Mouse (Mus musculus) limb, embryonic 13.5 days (tissue): Measurements from ENCODE around the gene Rpn2. TPM values are rescaled to one million over a fixed set of nuclear protein-coding genes. Genes with fewer than 3 reads are reported as not detected.

Source experiments
- ATAC-seq: fragments of 200-750 bp; cut with Nextera tagmentation; 2 replicates; pipeline ENCODE4 v1.8.0; 2017; ENCODE audit warnings: low read depth, moderate number of reproducible peaks, moderate TSS enrichment; ENCODE audit not compliant: low FRiP score
- H3K27ac ChIP-seq: fragments of 300-500 bp; sonication (generic); 2 replicates; pipeline ENCODE4 v1.5.1; 2015; ENCODE audit warnings: inconsistent platforms, mild to moderate bottlenecking, moderate library complexity
- H3K27me3 ChIP-seq: fragments of 300-500 bp; sonication (generic); 2 replicates; pipeline ENCODE4 v1.6.1; 2015; ENCODE audit warnings: mild to moderate bottlenecking, inconsistent platforms
- H3K36me3 ChIP-seq: fragments of 300-500 bp; sonication (generic); 2 replicates; pipeline ENCODE4 v1.6.1; 2015; ENCODE audit warnings: inconsistent platforms, mild to moderate bottlenecking, moderate library complexity
- H3K4me1 ChIP-seq: fragments of 300-500 bp; sonication (generic); 2 replicates; pipeline ENCODE4 v1.6.1; 2015; ENCODE audit warnings: inconsistent platforms
- H3K4me2 ChIP-seq: fragments of 300-500 bp; sonication (generic); replicated peaks from 2 replicates; pipeline ENCODE4 v1.6.1; 2015; ENCODE audit warnings: inconsistent platforms, mild to moderate bottlenecking, moderate library complexity
- H3K4me3 ChIP-seq: fragments of 300-500 bp; sonication (generic); 2 replicates; pipeline ENCODE4 v1.5.1; 2015; ENCODE audit warnings: moderate library complexity, mild to moderate bottlenecking, inconsistent platforms
- H3K9ac ChIP-seq: fragments of 300-500 bp; sonication (generic); 2 replicates; pipeline ENCODE4 v1.6.1; 2015; ENCODE audit warnings: mild to moderate bottlenecking, inconsistent platforms
- H3K9me3 ChIP-seq: fragments of 300-500 bp; sonication (generic); 2 replicates; pipeline ENCODE4 v1.6.1; 2016; ENCODE audit warnings: inconsistent platforms
- WGBS: fragments of 180-500 bp; shearing (Covaris S2); methylation state at CpG from one replicate; pipeline ENCODE4 v1.1.7; 2015; 5-methylcytosine and 5-hydroxymethylcytosine counted together
- polyA plus RNA-seq: library from polyadenylated mRNA; unstranded; fragments of >200 nt; fragmentation: Nextera tagmentation; extraction: Ambion mirVana; gene quantifications from 2 replicates; pipeline ENCODE4 v1.2.1, GENCODE M21; 2015

The Rpn2 gene
- polyA plus RNA-seq, 1 experiment from 2014 or later = 325 TPM

DNA sequence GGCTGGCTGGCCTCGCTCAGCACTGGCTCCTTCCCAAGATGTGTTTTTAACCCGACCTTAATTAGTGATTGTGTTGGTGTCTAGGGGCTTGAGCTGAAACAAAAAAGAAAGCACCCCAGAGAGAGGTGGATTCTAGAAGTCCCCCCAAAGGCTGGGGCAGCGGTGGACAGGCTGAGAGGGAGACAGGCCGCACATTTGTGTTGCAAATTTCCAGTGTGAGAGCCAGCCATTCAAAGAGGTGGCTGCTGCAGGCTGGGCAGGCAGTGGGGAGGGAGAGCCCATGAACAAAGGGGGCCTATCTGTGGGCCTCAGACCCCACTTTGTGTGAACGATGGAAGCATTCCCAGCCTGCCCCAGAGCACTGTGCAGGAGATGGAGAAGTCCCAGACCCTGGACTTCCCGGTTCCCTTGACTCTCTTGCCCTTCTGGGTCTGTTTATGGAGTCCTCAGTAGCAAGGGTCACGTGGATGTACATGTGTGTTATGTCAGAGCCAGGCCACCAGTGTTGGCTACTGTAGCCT, 61.5 kb downstream of the Rpn2 start:
- Histone ChIP-seq H3K4me1 (peaks cover 28% of the 10 kb centered on the region), H3K27ac (peak overlapping the region; percentile 59; the same call in 1 of the 2 replicates), H3K27me3 (no peaks in the 10 kb centered on the region), H3K4me3 (no peak overlapping the region), H3K9ac (peak overlapping the region; percentile 31; the same call in 1 of the 2 replicates), H3K4me2 (no peak overlapping the region), H3K36me3 (no peaks in the 10 kb centered on the region), H3K9me3 (no peaks in the 10 kb centered on the region)
- no peak for ATAC-seq
- 38% methylated on average over 7 of the region's 7 CpGs for WGBS

DNA sequence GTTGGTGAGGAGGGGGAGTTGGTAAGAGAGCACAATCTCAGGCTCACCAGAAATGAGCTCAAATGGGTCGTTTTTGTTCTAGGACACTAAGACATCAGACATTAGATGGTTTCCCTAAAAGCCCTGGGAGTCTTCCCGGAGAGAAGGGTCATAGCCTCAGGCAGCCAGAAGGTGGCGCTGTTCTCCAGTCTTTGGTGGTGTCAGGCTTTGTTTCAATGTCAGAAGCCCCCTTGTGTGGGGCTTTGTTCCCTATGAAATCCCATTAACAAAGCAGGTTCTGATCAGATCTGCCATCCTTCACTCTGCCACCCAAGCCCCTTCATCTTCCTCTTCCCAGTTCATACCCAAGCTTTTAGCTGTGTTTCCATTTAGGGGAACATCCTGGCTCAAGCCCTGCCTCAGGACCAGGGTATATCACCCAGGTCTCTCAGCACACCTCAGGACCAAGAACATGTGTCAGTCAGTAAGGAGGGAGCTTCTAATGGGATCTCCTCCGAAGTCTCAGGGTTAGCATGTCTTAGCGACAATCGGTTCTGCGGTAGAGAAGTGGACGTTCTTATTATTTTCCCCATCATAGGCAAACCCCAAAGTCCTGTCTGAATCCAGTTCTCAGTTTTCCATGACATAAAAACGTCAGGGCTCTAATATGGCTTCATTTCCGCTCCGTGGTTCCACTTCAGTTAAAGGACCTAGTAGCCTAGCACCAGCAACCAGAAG, 62.9 kb downstream of the Rpn2 start:
- Histone ChIP-seq H3K4me3 (no peak overlapping the region), H3K27ac (no peak overlapping the region; the same call in 1 of the 2 replicates), H3K36me3 (no peaks in the 10 kb centered on the region), H3K27me3 (no peaks in the 10 kb centered on the region), H3K9me3 (no peaks in the 10 kb centered on the region), H3K4me2 (no peak overlapping the region), H3K9ac (no peak overlapping the region), H3K4me1 (peaks cover 28% of the 10 kb centered on the region)
- peak; percentile 37; the same call in 1 of the 2 replicates for ATAC-seq
- WGBS = 43% methylated on average over 11 of the region's 11 CpGs

DNA sequence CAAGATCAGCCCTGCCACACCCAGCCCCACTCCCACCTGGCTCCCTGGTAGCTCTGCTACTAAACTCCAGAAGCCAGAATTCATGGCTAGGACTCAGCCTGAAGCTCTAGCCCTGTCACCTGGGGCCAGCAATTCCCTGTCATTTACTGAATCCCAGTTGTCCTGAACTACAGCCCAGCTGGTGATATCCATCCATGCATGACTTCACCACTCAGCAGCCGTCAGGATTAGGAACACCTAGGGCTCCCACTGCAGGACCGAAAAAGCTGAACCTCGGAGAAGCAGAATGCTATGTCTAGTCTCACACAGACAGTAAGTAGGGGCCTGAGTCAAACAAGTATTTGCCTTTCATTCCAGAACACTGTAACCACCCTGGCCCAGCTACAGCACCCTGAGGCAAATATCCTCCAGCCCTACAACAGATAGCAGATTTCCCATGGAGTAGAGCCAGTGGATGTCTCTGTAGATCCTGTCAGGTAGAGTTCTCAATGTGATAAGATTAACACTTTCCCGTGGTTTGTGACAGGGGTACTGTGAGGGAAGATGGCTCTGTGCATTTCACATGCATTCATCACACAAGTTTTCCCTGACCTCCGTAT, 63.6 kb downstream of the Rpn2 start:
- H3K36me3 ChIP-seq = no peaks in the 10 kb centered on the region
- H3K9ac ChIP-seq = peak overlapping the region; percentile 35; the same call in 1 of the 2 replicates
- H3K27me3 ChIP-seq = no peaks in the 10 kb centered on the region
- H3K4me3 ChIP-seq = no peak overlapping the region
- H3K27ac ChIP-seq = no peak overlapping the region
- ATAC-seq = no peak
- peaks cover 31% of the 10 kb centered on the region for H3K4me1 ChIP-seq
- no peaks in the 10 kb centered on the region for H3K9me3 ChIP-seq
- no peak overlapping the region for H3K4me2 ChIP-seq
- WGBS = 56% methylated on average over 5 of the region's 5 CpGs

GRCm38 (mm10) chr2:157343337-157343736, 64.5 kb downstream of the Rpn2 start:
- 67% methylated on average over 6 of the region's 6 CpGs for WGBS
- Histone ChIP-seq H3K36me3 (no peaks in the 10 kb centered on the region), H3K4me2 (no peak overlapping the region), H3K9me3 (no peaks in the 10 kb centered on the region), H3K4me3 (no peak overlapping the region), H3K27me3 (no peaks in the 10 kb centered on the region), H3K4me1 (peaks cover 37% of the 10 kb centered on the region), H3K9ac (no peak overlapping the region), H3K27ac (no peak overlapping the region)
- ATAC-seq = no peak

DNA sequence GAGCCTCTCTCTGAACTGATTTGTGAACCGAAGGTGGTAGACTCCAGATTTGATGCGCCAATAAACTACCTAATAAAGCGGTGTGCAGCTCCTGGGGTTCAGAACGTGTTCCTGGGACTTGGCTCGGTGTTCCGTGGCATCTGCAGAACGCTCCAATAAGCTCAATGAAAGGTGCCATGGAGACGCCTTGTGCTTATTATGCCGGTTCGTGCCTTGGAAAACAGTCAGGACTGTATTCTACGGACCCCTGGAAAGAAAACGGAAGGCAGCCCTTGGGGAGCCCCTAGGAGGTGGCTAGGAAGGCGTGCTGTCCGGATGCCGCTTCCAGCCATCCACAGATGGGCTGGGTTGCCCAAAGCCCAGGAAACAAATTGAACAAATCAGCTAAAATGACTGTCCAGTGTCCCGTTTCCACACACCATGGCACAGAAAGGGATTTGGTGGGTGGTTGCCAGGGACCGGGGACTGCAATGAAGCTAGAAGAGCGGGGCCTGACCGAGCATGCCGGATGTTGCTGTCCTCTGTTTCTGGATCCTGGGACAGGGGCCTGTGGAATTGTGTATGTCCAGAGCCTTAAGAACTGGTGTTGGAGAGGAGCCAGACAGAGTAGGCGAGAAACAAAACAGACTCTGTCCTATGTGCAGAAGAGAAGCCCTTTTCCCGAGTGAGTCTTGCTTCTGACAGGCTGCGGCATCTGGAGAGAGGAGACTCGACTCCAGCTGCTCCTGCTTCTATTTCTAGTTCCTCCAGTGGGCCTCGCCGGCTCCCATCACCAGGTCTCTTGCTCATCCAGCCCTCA, 68.7 kb downstream of the Rpn2 start, which contains the start of gene Ghrh:
Ghrh (minus strand) TSS at position 146 of the 799 bp plus-strand sequence.
- 57% methylated on average over 26 of the region's 26 CpGs for WGBS
- peak within 1 kb of the TSS; percentile 23; the same call in 1 of the 2 replicates for H3K4me2 ChIP-seq
- H3K9me3 ChIP-seq = no peaks in the 10 kb centered on the region
- H3K4me3 ChIP-seq = no peak within 1 kb of the TSS
- H3K36me3 ChIP-seq = no peaks in the 10 kb centered on the region
- peak within 1 kb of the TSS; percentile 82 for H3K27ac ChIP-seq
- peaks cover 10% of the 10 kb centered on the region for H3K4me1 ChIP-seq
- peak; percentile 64 for ATAC-seq
- peak within 1 kb of the TSS; percentile 50; the same call in 1 of the 2 replicates for H3K9ac ChIP-seq
- no peaks in the 10 kb centered on the region for H3K27me3 ChIP-seq

DNA sequence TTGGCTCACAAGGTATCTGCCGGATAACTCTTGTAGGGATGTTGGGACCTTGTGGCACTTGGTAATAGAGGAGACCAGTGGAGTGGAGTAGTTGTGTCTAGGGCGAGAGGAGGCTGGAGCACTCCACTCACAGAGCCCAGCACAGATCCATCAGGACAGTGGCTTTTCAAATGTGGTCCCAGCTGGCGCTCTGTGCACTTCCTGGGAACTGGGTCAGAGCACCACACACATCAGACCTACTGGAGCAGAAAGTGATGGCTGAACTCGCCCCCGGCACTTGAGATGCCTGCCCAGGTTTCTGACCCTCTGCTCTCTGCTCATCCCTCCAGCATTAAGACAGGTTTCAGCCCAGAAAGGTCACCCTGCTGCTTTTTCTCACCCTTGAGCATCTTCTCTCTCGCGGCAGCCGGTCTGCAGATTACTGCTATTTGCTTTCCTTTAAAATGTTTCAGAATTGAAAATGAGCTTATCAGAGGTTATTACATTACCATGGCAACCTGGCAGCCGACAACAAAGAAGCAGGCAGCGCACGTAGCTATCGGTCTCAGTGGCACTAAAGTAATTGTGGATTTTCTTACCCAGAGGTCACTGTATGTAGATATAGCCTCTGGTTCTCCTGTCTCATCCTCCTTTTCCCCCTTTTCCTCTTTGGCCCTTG, 70.4 kb downstream of the Rpn2 start:
- Histone ChIP-seq H3K4me1 (peaks cover 19% of the 10 kb centered on the region), H3K9ac (no peak overlapping the region), H3K27me3 (no peaks in the 10 kb centered on the region), H3K4me2 (no peak overlapping the region), H3K36me3 (no peaks in the 10 kb centered on the region), H3K27ac (no peak overlapping the region), H3K9me3 (no peaks in the 10 kb centered on the region), H3K4me3 (no peak overlapping the region)
- WGBS = 74% methylated on average over 12 of the region's 12 CpGs
- no peak for ATAC-seq

DNA sequence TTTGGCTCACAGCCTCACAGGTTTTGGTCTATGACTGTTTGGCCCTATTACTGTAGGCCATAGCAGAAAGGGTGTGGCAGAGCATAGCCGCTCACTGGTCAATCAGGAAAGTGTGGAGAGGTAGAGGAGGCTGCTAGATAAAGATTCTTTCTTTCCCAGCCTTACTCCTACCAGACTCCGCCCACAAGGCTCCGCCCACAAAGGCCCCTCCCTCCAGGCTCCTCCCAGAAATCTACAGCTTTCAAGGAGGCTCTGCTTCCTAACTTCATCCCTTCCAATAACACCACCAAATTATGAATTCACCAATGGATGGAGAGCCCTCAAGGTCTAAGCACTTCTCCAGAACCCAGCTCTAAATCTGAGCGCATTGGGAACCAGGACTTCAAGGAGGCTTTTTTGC, 74.4 kb downstream of the Rpn2 start:
- Histone ChIP-seq H3K27ac (no peak overlapping the region), H3K9ac (no peak overlapping the region), H3K9me3 (no peaks in the 10 kb centered on the region), H3K4me1 (peaks cover 13% of the 10 kb centered on the region), H3K4me2 (no peak overlapping the region), H3K27me3 (no peaks in the 10 kb centered on the region), H3K36me3 (no peaks in the 10 kb centered on the region), H3K4me3 (no peak overlapping the region)
- WGBS = 82% methylated on average over 4 of the region's 4 CpGs
- ATAC-seq = no peak

GRCm38 (mm10) chr2:157354106-157354505, 75.3 kb downstream of the Rpn2 start:
- Histone ChIP-seq H3K27me3 (no peaks in the 10 kb centered on the region), H3K9ac (no peak overlapping the region), H3K9me3 (no peaks in the 10 kb centered on the region), H3K36me3 (no peaks in the 10 kb centered on the region), H3K27ac (peak overlapping the region; percentile 55; the same call in 1 of the 2 replicates), H3K4me3 (no peak overlapping the region), H3K4me1 (peaks cover 13% of the 10 kb centered on the region), H3K4me2 (no peak overlapping the region)
- 17% methylated on average over 3 of the region's 3 CpGs for WGBS
- no peak for ATAC-seq

GRCm38 (mm10) chr2:157360028-157360427, 81.2 kb downstream of the Rpn2 start:
- no peaks in the 10 kb centered on the region for H3K27me3 ChIP-seq
- WGBS = 80% methylated on average over 5 of the region's 5 CpGs
- no peak overlapping the region for H3K9ac ChIP-seq
- H3K4me1 ChIP-seq = no peaks in the 10 kb centered on the region
- no peaks in the 10 kb centered on the region for H3K9me3 ChIP-seq
- no peak for ATAC-seq
- H3K27ac ChIP-seq = no peak overlapping the region
- no peaks in the 10 kb centered on the region for H3K36me3 ChIP-seq
- no peak overlapping the region for H3K4me2 ChIP-seq
- no peak overlapping the region for H3K4me3 ChIP-seq

GRCm38 (mm10) chr2:157363031-157363430, 84.2 kb downstream of the Rpn2 start:
- WGBS = 67% methylated on average over 3 of the region's 3 CpGs
- Histone ChIP-seq H3K4me2 (no peak overlapping the region), H3K27me3 (no peaks in the 10 kb centered on the region), H3K9me3 (no peaks in the 10 kb centered on the region), H3K9ac (no peak overlapping the region), H3K27ac (no peak overlapping the region), H3K36me3 (no peaks in the 10 kb centered on the region), H3K4me3 (no peak overlapping the region), H3K4me1 (peaks cover 4% of the 10 kb centered on the region)
- no peak for ATAC-seq

DNA sequence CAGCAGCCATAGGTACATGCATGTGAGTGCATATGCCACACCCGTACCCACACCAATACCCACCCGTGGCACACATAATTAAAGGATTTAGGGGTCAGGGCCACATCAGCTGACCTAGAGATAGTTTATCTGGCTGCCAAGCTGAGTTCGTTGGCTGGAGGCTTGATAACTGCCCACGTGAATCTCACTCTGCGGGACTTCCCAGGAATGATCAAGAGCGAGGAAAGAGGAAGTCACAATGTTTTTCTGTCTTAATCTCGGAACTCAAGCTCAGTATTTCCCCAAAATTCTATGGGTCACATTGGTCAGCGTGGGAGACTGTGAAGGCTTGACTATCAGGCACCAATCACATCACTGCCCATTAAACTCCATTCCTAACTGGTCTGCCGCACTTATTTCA, 87.9 kb downstream of the Rpn2 start:
- no peak for ATAC-seq
- Histone ChIP-seq H3K27me3 (no peaks in the 10 kb centered on the region), H3K4me3 (peak overlapping the region; percentile 74), H3K4me2 (peak overlapping the region; percentile 83), H3K9me3 (no peaks in the 10 kb centered on the region), H3K9ac (no peak overlapping the region; the same call in 1 of the 2 replicates), H3K36me3 (0 out of 2 replicates have a peak, but pooled peaks cover 4% of the 10 kb centered on the region), H3K27ac (no peak overlapping the region), H3K4me1 (peaks cover 20% of the 10 kb centered on the region)
- WGBS = 85% methylated on average over 9 of the region's 9 CpGs
